Mouse (Mus musculus): ENCODE data around the gene Hist2h3b.
"Not testable (repeated sequence)": the region's sequence is repeated elsewhere in the genome, so short reads cannot be mapped to it uniquely, and the experiment has no call there.

Hist2h3b gene

GRCm38 (mm10) chr3:96268051-96268775 lies at the start of gene Hist2h3b:
Gene Hist2h3b (plus strand): TSS chr3:96268654.
- DNase-seq (ENCODE audit: low spot score in 2 of 2) = peak; percentile 77 to 79

GRCm38 (mm10) chr3:96219191-96219641 lies 49.2 kb upstream of the Hist2h3b start:
- peak; percentile 54 to 60 for DNase-seq (ENCODE audit: low spot score in 2 of 2)

DNA sequence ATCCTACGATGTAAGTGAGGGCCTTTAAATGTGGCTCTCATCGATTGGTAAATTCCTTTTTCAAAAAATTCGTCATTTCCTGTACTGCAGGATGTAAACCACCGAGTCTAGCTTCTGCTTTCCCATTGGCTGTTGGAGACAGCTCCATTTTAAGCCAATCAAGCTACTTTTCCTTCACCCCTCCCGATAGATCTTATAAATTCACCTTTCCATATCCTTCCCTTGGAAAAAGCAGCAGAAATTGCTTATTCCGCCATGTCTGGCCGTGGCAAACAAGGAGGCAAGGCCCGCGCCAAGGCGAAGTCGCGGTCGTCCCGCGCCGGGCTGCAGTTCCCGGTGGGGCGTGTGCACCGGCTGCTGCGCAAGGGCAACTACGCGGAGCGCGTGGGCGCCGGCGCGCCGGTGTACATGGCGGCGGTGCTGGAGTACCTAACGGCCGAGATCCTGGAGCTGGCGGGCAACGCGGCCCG lies 48.8 kb upstream of the Hist2h3b start, which contains the start of the genes Bola1 and Hist2h2ab:
Gene Bola1 (minus strand): TSS at position 49 of the 470 bp plus-strand sequence.
Gene Hist2h2ab (plus strand): TSS at position 205 of the 470 bp plus-strand sequence.
- DNase-seq (ENCODE audit: low spot score in 2 of 2) = peak; percentile 76 to 77

- DNase-seq (ENCODE audit: low spot score in 2 of 2) = not testable (repeated sequence)
Measured at GRCm38 (mm10) chr3:96220131-96220764, 48.2 kb upstream of the Hist2h3b start.

DNA sequence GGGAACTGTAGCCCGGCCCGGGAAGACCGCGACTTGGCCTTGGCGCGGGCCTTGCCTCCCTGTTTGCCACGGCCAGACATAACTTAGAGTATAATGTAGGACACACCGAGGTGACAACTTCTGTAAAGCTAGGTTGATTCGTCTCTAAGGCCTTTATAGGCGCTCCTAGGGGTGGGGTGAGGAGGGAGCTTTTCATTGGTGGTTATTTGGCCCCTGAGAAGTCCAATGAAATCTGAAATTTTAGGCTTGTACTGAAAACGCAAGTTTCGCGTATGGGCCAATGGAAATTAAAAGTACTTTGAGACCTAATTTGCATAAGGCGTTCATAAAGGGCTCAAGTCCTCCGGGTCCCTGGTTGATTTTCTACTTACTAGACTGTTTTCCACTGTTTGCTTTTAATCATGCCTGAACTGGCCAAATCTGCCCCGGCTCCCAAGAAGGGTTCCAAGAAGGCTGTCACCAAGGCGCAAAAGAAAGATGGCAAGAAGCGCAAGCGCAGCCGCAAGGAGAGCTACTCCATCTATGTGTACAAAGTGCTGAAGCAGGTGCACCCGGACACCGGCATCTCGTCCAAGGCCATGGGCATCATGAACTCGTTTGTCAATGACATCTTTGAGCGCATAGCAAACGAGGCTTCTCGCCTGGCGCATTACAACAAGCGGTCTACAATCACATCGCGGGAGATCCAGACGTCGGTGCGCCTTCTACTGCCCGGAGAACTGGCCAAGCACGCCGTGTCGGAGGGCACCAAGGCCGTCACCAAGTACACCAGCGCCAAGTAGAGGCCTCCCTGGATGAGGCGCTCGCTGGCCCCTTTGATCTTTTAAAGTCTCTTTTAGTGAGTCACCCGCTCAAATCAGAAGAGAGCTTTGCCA lies 47.5 kb upstream of the Hist2h3b start, which contains the start of the genes Hist2h2ac and Hist2h2be:
Gene Hist2h2ac (minus strand): TSS at position 116 of the 875 bp plus-strand sequence.
Gene Hist2h2be (plus strand): TSS at position 355 of the 875 bp plus-strand sequence.
- DNase-seq (ENCODE audit: low spot score in 2 of 2) = peak; percentile 84 to 88

- DNase-seq (ENCODE audit: low spot score in 2 of 2) = no peak
Measured at GRCm38 (mm10) chr3:96221640-96222038, 46.8 kb upstream of the Hist2h3b start.

DNA sequence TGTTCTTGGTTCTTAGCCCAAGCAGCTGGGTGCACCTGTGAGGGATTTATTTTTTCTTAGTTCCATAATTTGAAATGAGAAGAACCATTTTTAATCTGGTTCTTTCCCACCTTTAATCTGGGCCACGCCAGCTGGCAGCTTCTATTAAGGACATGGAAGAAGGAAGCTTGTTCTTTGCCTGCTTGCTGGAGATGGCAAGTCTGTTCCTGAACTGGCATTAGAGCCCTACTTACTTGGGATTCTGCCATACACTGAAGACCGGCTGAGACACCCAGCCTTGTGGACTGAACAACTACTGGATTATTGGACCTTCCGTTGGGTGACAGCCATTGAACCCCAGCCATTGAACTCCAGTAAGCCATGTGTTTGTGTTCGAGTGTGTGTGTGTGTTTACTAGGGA lies 45.7 kb upstream of the Hist2h3b start:
- no peak for DNase-seq (ENCODE audit: low spot score in 2 of 2)

DNA sequence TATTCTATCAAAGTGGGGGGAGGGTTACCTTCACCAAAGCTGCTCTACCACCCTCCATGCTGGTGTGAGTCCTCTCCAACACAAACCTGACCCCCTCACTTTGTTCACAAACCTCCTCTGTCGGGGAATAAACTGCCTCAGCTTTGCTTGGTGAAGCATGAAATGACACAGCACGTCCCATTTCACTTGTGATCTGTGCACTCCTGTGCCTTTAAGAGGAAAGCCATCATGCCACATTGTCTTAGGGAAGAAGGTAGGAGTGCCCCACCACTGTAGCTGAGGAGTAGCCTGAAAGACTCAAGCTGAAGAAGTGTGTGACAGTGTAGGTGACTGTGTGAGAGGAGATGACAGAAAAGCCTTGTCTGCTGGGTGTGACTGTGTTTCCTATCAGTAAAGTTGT lies 43.0 kb upstream of the Hist2h3b start:
- no peak for DNase-seq (ENCODE audit: low spot score in 2 of 2)

DNA sequence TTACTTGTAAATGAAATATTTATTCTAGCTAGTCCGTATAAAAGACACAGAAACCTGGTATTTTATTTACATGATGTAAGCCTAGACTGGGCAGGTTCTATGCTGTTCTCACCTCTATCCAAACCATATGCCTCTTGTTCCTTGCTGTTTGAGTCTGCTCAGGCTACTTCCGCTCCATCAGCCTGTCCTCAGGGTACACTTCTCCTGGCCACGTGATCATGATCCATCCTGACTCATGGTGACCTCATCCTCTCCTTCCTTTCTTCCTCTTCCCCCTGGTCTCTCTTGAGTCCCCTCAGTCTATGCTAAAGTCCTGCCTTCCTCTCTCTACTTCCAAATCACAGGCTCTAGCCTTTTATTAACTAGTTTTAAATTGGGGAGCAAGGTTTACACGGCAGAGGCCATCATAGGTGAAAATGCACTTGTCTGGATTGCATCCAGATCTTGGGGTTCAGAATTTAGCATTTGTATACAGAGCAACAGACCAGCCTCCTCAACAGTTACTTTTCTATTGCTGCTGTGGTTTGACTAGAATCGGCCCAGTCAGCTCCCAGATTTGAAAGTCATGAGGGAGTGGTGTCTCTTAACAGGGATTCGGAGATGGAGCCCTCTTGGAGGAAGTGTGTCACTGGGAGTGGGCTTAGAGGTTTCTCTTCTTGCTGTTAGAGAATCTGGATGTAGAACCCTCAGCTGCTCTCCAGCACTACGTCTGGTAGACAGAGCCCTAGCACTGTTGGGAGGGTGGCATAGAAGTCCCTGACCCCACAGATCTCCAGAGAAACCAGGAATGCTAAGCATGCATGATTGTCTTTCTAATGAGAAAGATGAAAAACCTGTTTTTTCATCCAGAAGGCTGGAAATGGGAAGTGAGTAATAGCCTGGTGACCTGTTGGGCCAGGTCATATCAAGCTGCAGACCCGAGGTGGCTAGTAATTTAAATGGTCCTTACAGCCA lies 41.5 kb upstream of the Hist2h3b start:
- no peak for DNase-seq (ENCODE audit: low spot score in 2 of 2)

GRCm38 (mm10) chr3:96228828-96229227 lies 39.6 kb upstream of the Hist2h3b start:
- no peak for DNase-seq (ENCODE audit: low spot score in 2 of 2)

GRCm38 (mm10) chr3:96230404-96230803 lies 38.0 kb upstream of the Hist2h3b start:
- no peak for DNase-seq (ENCODE audit: low spot score in 2 of 2)

DNA sequence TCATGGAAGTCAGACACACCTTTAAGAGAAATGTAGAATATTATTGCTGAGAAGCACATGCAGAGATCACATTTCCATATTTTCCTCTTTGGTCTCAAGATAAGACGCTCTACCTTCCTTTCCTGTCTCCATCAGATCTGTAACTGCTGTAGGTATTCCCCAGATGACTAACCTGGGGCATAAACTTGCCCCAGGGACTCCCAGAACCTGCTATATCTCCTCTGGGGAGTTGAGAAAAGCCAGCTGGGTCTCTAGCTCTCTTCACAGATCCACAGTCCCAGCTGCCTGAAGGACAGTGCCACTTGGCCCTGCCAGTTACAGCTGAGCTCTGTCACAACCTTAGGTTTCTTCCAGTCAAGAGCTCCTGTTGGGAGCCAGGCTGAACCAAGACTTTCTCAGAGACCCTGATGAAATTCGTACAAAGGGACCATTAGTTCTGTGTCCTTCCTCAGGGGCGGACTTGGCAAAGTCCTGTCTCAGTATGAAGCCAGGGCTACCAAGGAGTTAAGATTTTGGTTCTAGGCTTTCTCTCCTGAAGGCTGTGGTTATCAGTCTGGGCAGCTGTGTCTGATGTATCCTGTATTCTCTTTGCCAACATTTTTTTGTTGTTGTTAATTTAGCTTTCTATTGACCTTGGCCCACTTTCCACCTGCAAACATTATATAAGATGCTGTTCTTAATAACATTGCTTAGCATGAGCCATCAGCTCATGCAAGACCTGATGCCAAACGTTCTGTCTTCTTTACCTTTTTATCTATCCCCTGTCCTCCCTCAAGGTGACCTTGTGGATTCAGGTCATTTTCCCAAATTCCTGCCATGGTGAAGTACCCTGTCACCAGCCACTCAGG lies 37.3 kb upstream of the Hist2h3b start:
- DNase-seq (ENCODE audit: low spot score in 2 of 2) = no peak

DNA sequence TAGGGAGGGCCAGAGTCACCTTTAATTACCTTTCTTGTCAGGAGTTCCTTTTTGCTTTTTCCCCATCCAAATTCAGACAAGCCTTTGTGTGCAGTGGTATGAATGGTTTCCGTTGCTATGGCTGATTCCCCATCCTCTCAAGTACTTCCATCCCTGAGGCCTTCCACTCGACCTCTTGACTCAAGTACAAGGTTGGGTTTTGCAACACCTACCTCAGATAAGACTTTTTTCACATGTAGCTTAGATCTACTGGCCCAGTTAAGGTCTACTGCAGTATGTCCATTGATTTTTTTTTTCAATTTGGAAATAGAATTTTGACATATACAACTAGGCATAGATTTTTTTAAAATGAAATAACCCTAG lies 36.7 kb upstream of the Hist2h3b start:
- no peak for DNase-seq (ENCODE audit: low spot score in 2 of 2)

DNA sequence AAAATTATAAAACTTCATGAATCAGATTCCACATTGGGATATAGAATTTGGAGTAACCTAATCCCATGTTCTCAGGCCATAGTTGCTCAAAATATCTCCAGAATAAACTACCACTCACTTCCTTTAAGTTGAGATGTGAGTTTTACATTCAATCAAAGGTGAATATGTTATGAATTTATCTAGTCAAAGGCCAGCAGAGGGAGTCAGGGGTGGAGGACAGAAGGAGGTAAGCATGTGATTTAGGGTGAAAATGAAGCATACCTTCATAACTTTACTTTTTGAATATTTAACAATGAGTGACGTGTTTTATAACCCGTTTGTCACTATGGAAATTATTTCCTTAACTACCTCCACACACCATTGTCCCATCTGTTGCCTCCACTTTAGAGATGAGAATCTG lies 33.5 kb upstream of the Hist2h3b start:
- no peak for DNase-seq (ENCODE audit: low spot score in 2 of 2)

DNA sequence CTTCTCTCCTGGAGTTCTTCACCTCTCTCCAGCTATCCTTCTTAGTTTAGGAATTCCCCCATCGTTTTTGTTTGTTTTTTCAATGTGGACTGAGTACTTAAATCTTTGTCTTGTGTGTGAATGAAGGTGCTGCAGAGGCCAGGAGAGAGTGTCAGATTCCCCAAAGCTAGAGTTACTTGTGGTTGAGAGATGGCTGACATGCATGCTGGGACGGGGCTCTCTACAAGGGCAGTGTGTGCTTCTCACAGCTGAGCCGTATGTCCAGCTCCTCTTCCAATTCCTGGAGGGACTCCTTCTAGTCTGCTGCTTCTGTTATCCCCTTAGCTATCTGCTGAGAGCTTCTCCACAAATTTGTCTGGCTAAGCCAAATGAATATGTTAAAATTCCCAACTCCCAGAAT lies 32.6 kb upstream of the Hist2h3b start:
- DNase-seq (ENCODE audit: low spot score in 2 of 2) = no peak

- no peak for DNase-seq (ENCODE audit: low spot score in 2 of 2)
Measured at GRCm38 (mm10) chr3:96236834-96237334, 31.6 kb upstream of the Hist2h3b start.

DNA sequence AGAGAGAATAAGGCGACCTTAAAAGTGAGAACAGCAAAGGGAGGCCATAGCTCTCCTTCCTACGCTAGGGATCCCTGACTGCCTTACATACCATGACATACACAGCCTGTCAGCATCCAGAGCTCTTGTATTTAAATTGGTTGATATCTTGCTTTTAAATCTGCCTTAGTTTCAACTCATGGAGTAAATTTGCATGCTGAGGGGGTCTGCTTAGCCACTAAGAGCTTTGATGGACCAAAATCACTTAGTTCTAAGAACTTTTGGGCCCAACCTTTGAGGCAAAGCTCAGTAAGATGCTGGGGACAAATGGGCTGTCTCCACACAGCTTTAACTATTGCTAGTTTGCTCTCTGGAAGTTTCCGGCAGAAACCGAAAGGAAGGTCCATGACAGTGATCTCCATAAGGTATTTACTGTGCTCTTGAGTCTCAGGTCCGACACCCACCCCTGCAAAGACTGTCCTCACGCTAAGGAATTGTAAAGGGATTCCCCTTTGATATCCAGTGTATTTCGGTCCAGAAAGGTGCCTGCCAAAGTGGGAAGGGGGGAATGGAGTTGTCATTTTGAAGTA lies 31.0 kb upstream of the Hist2h3b start:
- DNase-seq (ENCODE audit: low spot score in 2 of 2) = no peak

DNA sequence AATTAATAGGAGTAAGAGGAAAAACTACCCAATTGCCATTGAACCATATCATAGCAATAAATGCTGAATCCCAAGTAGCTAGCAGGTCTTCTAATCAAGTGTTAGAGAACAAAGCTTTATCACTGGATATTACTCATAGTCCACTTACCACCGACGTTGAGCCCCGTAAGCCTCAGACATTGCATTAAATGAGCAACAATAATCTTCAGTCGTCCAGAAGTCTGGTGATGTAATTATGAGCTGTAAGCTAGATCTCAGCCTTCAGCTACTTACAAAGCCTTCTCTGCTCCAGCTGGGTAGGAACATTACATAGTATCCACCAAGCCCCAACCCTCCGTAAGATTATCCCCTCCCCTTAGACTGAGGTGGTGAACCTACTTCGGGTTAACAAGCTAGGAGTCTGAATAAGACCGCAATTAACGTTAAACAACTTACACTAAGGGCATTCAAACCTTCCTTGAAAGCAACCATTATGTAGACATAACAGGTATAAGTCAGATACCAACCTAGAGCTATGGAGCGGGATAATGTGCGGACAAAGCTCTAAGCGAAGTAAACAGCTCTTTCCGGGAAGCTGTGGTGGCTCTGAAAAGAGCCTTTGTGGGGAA lies 30.4 kb upstream of the Hist2h3b start:
- no peak for DNase-seq (ENCODE audit: low spot score in 2 of 2)

Measured in natural killer cell, adult 2 months (primary cell).